ENCODE assay signal across 26 mouse cellular contexts in genomic region chr2:104576216-104576615, GRCm38 (mm10).
"Had no signal": no experiment of that assay in that cellular context is flagged by ENCODE, and none has a peak within 500 bp of the region (broad histone marks: within the 10 kb centered on the region; RNA-seq: fewer than 3 reads in every experiment).

No protein-coding gene starts in this region.

- H3K4me3 ChIP-seq: gastrocnemius, adult 2 months; heart, embryonic 10.5 days; heart, embryonic 13.5 days; heart, embryonic 15.5 days; hindbrain, embryonic 13.5 days; hindbrain, embryonic 15.5 days; kidney, embryonic 15.5 days; limb, embryonic 13.5 days; limb, embryonic 15.5 days; liver, embryonic 13.5 days had no signal

- H3K36me3 ChIP-seq: heart, embryonic 10.5 days; heart, embryonic 13.5 days; heart, embryonic 15.5 days; hindbrain, embryonic 13.5 days; hindbrain, embryonic 15.5 days; kidney, embryonic 15.5 days; limb, embryonic 13.5 days; limb, embryonic 15.5 days; liver, embryonic 13.5 days had no signal

- ATAC-seq: hindbrain, postnatal 0 days; intestine, embryonic 16.5 days had no signal

- H3K9ac ChIP-seq: heart, embryonic 13.5 days; heart, embryonic 15.5 days; hindbrain, embryonic 13.5 days; hindbrain, embryonic 15.5 days; kidney, embryonic 15.5 days; limb, embryonic 13.5 days; limb, embryonic 15.5 days; liver, embryonic 13.5 days had no signal

- H3K4me1 ChIP-seq: hindbrain, embryonic 15.5 days; limb, embryonic 13.5 days; limb, embryonic 15.5 days had no signal

- DNase-seq: gastrocnemius, adult 2 months; gastrocnemius, postnatal 10 days; gastrocnemius, postnatal 25 days; heart, adult 18-20 months; heart, postnatal 14 days; heart, postnatal 36 days; kidney, adult 11 months; kidney, adult 2 months; kidney, adult 9 months; kidney, postnatal 14 days; kidney, postnatal 36 days; layer of hippocampus, adult 9-11 months; layer of hippocampus, postnatal 36 days; left cerebral cortex, postnatal 4 days; liver, embryonic 13.5 days had no signal

- H3K27me3 ChIP-seq: heart, embryonic 15.5 days; hindbrain, embryonic 13.5 days; hindbrain, embryonic 15.5 days; kidney, embryonic 15.5 days; limb, embryonic 13.5 days; limb, embryonic 15.5 days; liver, embryonic 13.5 days had no signal

- H3K27ac ChIP-seq: gastrocnemius, adult 2 months; heart, embryonic 10.5 days; heart, embryonic 13.5 days; heart, embryonic 15.5 days; hindbrain, embryonic 13.5 days; hindbrain, embryonic 15.5 days; hindbrain, postnatal 0 days; kidney, embryonic 15.5 days; kidney, postnatal 0 days; limb, embryonic 13.5 days; limb, embryonic 15.5 days; liver, embryonic 13.5 days had no signal

- H3K4me2 ChIP-seq: heart, embryonic 13.5 days; heart, embryonic 15.5 days; hindbrain, embryonic 13.5 days; hindbrain, embryonic 15.5 days; kidney, embryonic 15.5 days; limb, embryonic 13.5 days; limb, embryonic 15.5 days; liver, embryonic 13.5 days had no signal

- H3K9me3 ChIP-seq: heart, embryonic 10.5 days; heart, embryonic 13.5 days; heart, embryonic 15.5 days; hindbrain, embryonic 13.5 days; hindbrain, embryonic 15.5 days; kidney, embryonic 15.5 days; limb, embryonic 13.5 days; limb, embryonic 15.5 days; liver, embryonic 13.5 days had no signal
